Mouse (Mus musculus) midbrain, embryonic 14.5 days (tissue): ENCODE data around the gene Myh10. TPM values are rescaled to one million over a fixed set of nuclear protein-coding genes. Genes with fewer than 3 reads are reported as not detected.

Source experiments
- ATAC-seq: fragments of 200-750 bp; cut with Nextera tagmentation; 2 replicates; pipeline ENCODE4 v1.8.0; 2017; ENCODE audit warnings: moderate number of reproducible peaks, moderate library complexity; ENCODE audit not compliant: low FRiP score, low TSS enrichment
- DNase-seq: peaks from one replicate; pipeline ENCODE4 v3.0.0-alpha.2; 2015
- H3K27ac ChIP-seq: fragments of 300-500 bp; sonication (generic); replicated peaks from 2 replicates; pipeline ENCODE4 v1.5.1; 2014; ENCODE audit warnings: mild to moderate bottlenecking, low read depth, low read length, moderate library complexity
- H3K27me3 ChIP-seq: fragments of 300-500 bp; sonication (generic); 2 replicates; pipeline ENCODE4 v1.6.1; 2014; ENCODE audit warnings: low read length, control low read depth, mixed read lengths; ENCODE audit not compliant: control insufficient read depth, insufficient read depth
- H3K36me3 ChIP-seq: fragments of 300-500 bp; sonication (generic); 2 replicates; pipeline ENCODE4 v1.6.1; 2014; ENCODE audit warnings: low read length, control low read depth; ENCODE audit not compliant: control insufficient read depth, insufficient read depth
- H3K4me1 ChIP-seq: fragments of 300-500 bp; sonication (generic); 2 replicates; pipeline ENCODE4 v1.6.1; 2014; ENCODE audit warnings: mild to moderate bottlenecking, antibody characterized with exemption, low read length, control low read depth; ENCODE audit not compliant: control insufficient read depth, insufficient read depth
- H3K4me2 ChIP-seq: fragments of 300-500 bp; sonication (generic); 2 replicates; pipeline ENCODE4 v1.6.1; 2014; ENCODE audit warnings: mild to moderate bottlenecking, low read length, moderate library complexity
- H3K4me3 ChIP-seq: fragments of 300-500 bp; sonication (generic); replicated peaks from 2 replicates; pipeline ENCODE4 v1.5.1; 2014; ENCODE audit warnings: low read depth, low read length
- H3K9ac ChIP-seq: fragments of 300-500 bp; sonication (generic); replicated peaks from 2 replicates; pipeline ENCODE4 v1.6.1; 2014; ENCODE audit warnings: mild to moderate bottlenecking, low read length, moderate library complexity
- H3K9me3 ChIP-seq: fragments of 300-500 bp; sonication (generic); 2 replicates; pipeline ENCODE4 v1.6.1; 2016; ENCODE audit warnings: low read length, control low read depth, mixed read lengths; ENCODE audit not compliant: control insufficient read depth
- WGBS: fragments of 180-500 bp; shearing (Covaris S2); extraction: QIAGEN DNeasy Blood & Tissue Kit; methylation state at CpG from one replicate; pipeline ENCODE4 v1.1.7; 2014; 5-methylcytosine and 5-hydroxymethylcytosine counted together
- polyA plus RNA-seq: library from polyadenylated mRNA; unstranded; fragments of >200 nt; fragmentation: Nextera tagmentation; extraction: Ambion mirVana; gene quantifications from 2 replicates; pipeline ENCODE4 v1.2.1, GENCODE M21; 2014

The Myh10 gene
- polyA plus RNA-seq, 1 experiment from 2014 or later, result 107 TPM

DNA sequence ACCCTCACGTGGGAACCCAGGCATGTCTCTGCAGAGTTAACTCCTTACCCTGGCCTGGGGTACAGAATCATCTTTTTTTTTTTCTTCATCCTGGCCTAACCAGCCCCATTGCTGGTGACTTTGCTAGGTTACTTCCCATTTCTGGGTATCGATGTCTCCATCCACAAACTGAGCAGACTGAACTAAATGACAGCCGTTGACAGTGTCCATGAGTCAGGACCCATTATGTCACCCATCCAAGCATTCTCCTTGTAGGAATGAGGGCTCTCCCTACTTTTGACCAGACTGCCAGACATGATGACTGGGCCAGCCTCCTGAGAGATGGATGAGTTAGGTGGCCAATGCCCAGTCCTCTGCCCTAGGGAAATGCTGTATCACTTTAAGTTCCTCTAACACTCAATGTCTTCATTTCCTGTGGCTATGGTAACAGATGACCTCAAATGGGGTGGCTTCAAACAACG, 172.3 kb downstream of the Myh10 start:
- 77% methylated on average over 4 of the region's 4 CpGs for WGBS
- Histone ChIP-seq H3K9me3 (no peaks in the 10 kb centered on the region), H3K4me3 (no peak overlapping the region), H3K36me3 (no peaks in the 10 kb centered on the region), H3K27ac (no peak overlapping the region), H3K4me2 (no peak overlapping the region), H3K4me1 (no peaks in the 10 kb centered on the region), H3K9ac (no peak overlapping the region), H3K27me3 (no peaks in the 10 kb centered on the region)
- ATAC-seq (no peak), DNase-seq (no peak)

- 66% methylated on average over 9 of the region's 9 CpGs for WGBS
- H3K27me3 ChIP-seq, result no peaks in the 10 kb centered on the region
- DNase-seq, result peak; percentile 25
Observed at GRCm38 (mm10) chr11:68864544-68865189, 173.3 kb downstream of the Myh10 start.

More at GRCm38 (mm10) chr11:68864544-68865189, 173.3 kb downstream of the Myh10 start:
- no peaks in the 10 kb centered on the region for H3K4me1 ChIP-seq
- H3K9me3 ChIP-seq, result no peaks in the 10 kb centered on the region
- no peak for ATAC-seq
- no peak overlapping the region for H3K4me3 ChIP-seq
- H3K27ac ChIP-seq, result no peak overlapping the region
- no peak overlapping the region for H3K4me2 ChIP-seq
- H3K36me3 ChIP-seq, result no peaks in the 10 kb centered on the region
- no peak overlapping the region for H3K9ac ChIP-seq

Other genes with a start within 250 kb of the Myh10 start
- gene Pik3r6, start 188.5 kb upstream of the Myh10 start, polyA plus RNA-seq, result 0.86 and 1.5 TPM in 2 replicates
- gene Mfsd6l, start 135.4 kb upstream of the Myh10 start, polyA plus RNA-seq, result not detected in 2 replicates
- 0.36 TPM in 1 of 2 replicates, not detected in the other for gene Ccdc42, start 104.5 kb upstream of the Myh10 start, polyA plus RNA-seq
- gene Ndel1, start 180.3 kb downstream of the Myh10 start, polyA plus RNA-seq, result 67.4 and 86.3 TPM in 2 replicates
- gene Rnf222, start 197.0 kb downstream of the Myh10 start, polyA plus RNA-seq, result not detected in 2 replicates
- gene Rpl26, start 210.0 kb downstream of the Myh10 start, polyA plus RNA-seq, result 670 and 732 TPM in 2 replicates
- 0.53 and 1.1 TPM in 2 replicates for gene Odf4, start 235.5 kb downstream of the Myh10 start, polyA plus RNA-seq